Mouse (Mus musculus) lung, postnatal 0 days (tissue): Measurements from ENCODE around the gene Hdac7.

ENCODE experiments used
- CTCF ChIP-seq: IDR thresholded peaks from 2 replicates; pipeline ENCODE4 v1.5.1; 2016; ENCODE audit warnings: antibody characterized with exemption, mild to moderate bottlenecking
- EP300 ChIP-seq: IDR thresholded peaks from 2 replicates; pipeline ENCODE4 v1.6.1; 2016; ENCODE audit warnings: antibody characterized with exemption, mild to moderate bottlenecking, control low read depth

GRCm38 (mm10) chr15:97779576-97779975 lies 64.7 kb downstream of the Hdac7 start:
- no peak for TF ChIP-seq CTCF
- TF ChIP-seq EP300: no peak
